Mouse (Mus musculus) left cerebral cortex, adult 2 months (tissue): ENCODE measurements at regions not wholly inside any gene's neighbourhood (a gene's known extent, or its start where the extent isn't known, plus 50 kb on each side); places are given as distances from the start of the nearest gene placed in this dataset.

Source experiments
- DNase-seq, 2 experiments: peaks; one replicate each; pipeline ENCODE4 v3.0.0; 2021 to 2022; ENCODE audit warnings: low spot score in 2 of 2, mixed read lengths in 1 of 2; ENCODE audit errors: extremely low spot score in 1 of 2
- H3K27ac ChIP-seq: fragments of 200-600 bp; 2 replicates; pipeline ENCODE4 v1.8.1; 2022
- H3K4me3 ChIP-seq: fragments of 200-600 bp; 2 replicates; pipeline ENCODE4 v1.8.1; 2022
- CTCF ChIP-seq: fragments of 200-600 bp; IDR thresholded peaks from 2 replicates; pipeline ENCODE4 v1.8.1; 2022; ENCODE audit warnings: antibody characterized with exemption, mild to moderate bottlenecking, moderate library complexity
- intact Hi-C: fragments of 180-260 bp; cut with DNase I; formaldehyde crosslinking; loops from one replicate; pipeline ENCODE4 v1.15.1; 2025

DNA sequence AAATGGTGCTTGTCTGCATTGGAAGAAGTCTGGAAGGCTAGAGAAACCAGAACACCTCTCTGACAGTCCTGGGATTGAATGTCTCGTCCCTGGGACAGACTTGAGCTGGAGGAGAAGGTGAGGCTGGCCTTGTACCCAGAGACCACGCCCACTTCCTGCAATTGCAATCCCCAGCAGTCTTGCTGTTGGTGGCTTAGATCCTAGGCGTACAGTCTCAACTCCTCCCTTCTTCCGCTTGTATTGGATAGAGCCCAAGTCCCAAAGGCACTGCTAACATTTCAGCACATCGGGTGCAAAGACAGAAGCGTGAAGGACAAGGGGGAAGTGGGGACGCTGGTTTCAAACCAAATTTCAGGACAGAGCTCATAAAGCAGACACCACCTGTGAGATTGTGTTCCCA, 94.1 kb upstream of the Atxn1 start:
- Histone ChIP-seq H3K27ac (no peak overlapping the region), H3K4me3 (no peak overlapping the region)
- TF ChIP-seq CTCF = no peak
- intact Hi-C loops = no loop called here
- no peak for DNase-seq

DNA sequence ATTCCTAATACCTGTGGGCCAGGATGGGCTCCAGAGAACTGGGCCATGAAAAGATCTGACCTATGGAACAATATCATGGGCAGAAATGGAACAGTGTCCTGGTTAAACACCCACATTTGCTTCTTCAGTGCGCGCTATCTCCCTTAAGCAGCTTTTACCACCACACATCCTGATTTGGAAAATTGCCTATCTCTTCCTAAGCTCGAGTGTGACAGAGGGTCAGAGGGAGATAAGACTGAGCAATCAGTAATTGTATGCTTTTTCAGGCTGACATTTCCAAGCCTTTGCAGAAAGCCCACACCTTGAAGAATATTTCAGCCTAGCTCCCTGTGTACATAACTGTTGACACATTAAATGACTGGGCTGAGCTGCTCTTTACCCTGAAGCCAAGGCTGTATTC, 93.5 kb upstream of the Atxn1 start:
- intact Hi-C loops = no loop called here
- Histone ChIP-seq H3K27ac (no peak overlapping the region), H3K4me3 (no peak overlapping the region)
- DNase-seq = no peak
- TF ChIP-seq CTCF = no peak

DNA sequence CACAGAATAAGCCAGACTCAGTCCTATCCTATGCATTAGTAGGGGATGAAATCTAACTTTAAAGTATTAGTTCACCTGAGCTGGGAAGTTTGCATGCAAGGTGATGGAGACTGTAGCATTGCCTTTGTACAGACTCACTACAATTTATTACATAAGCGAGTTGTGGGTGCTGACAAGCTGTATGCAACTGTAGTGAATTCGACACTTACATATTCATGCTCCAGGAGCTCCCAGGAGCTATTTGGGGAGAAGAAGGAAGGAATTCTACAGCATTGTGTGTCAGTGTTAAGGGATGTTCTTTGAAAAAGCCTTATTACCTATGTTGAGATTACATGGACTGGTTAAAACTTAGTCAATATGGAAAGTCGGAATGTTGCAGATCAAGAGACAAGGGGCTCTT, 90.6 kb upstream of the Atxn1 start:
- Histone ChIP-seq H3K4me3 (no peak overlapping the region), H3K27ac (peak overlapping the region; percentile 54; the same call in 1 of the 2 replicates)
- no peak for DNase-seq
- intact Hi-C loops = no loop called here
- no peak for TF ChIP-seq CTCF

DNA sequence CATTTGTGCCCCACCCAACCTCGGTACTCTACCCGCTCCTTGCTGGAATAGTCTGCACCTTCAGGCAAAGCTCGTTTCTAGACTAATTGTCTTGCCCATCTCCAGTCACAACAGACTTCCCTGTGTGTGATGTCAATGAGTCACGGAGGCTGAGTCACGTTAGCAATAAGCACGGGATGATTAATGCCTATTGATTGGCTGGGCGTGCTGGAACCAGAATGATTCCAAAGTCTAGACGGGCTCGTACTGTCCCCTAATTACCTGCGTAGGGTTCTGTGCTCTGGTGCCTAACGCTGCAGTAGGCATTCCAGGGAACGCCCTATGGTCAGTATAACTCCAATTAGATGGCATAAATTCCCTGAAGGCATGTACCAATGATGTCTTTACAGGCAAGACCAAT, 78.8 kb upstream of the Atxn1 start:
- intact Hi-C loops = loop anchor here (2.0 kb wide), 2 partner anchors 55 to 79 kb away; partner anchors contain the start of gene Atxn1
- Histone ChIP-seq H3K4me3 (no peak overlapping the region), H3K27ac (peak overlapping the region; percentile 82)
- peak; percentile 38 to 45 for DNase-seq
- TF ChIP-seq CTCF = no peak

DNA sequence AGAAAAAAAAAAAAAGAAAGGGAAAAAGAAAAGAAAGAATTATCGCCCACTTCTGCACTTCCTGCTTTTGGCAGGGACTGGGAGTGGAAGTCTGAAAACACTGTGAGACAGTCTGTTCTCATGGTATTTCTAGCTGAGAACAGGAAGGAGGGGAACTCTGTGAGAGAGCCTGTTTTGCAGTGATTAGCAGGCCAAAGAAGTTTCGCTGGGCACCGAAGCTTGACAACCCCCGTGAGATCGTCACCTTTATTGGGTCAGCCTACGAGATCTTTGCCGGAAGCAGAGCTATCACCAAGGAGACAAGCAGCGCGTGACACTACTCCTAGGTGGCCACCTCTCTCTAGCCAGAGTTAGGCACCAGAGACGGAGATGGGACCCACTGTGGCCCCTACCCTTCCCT, 78.2 kb upstream of the Atxn1 start:
- Histone ChIP-seq H3K4me3 (peak overlapping the region; percentile 26; the same call in 1 of the 2 replicates), H3K27ac (peak overlapping the region; percentile 82)

DNA sequence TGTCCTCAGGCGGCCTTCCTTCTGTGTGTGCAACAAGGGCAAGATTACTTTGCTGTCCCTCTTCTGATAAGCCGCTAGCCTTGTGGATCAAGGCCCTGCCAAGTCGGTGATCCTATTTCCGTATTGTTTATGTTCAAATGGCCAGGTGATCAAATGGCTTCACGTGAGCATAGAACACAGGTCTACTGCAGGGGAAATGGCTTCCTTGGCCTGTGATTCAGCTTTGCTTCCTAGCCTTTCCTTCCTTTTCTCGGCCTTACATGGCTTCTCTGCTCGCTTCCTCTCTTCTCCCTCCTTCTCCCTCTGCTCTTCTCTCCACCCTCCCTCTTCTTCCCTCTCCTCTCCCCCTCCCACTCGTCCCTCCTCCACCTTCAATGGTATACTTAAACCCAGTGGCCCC, 77.4 kb upstream of the Atxn1 start:
- TF ChIP-seq CTCF = no peak
- intact Hi-C loops = loop anchor here (2.0 kb wide), 2 partner anchors 57 to 77 kb away; partner anchors contain the start of gene Atxn1
- DNase-seq = no peak
- Histone ChIP-seq H3K4me3 (no peak overlapping the region), H3K27ac (peak overlapping the region; percentile 57; the same call in 1 of the 2 replicates)

More for the DNA sequence above, 78.2 kb upstream of the Atxn1 start:
- TF ChIP-seq CTCF = no peak
- peak in 1 of 2 experiments; percentile 36 for DNase-seq
- intact Hi-C loops = loop anchor here (2.0 kb wide), 2 partner anchors 56 to 78 kb away; partner anchors contain the start of gene Atxn1

DNA sequence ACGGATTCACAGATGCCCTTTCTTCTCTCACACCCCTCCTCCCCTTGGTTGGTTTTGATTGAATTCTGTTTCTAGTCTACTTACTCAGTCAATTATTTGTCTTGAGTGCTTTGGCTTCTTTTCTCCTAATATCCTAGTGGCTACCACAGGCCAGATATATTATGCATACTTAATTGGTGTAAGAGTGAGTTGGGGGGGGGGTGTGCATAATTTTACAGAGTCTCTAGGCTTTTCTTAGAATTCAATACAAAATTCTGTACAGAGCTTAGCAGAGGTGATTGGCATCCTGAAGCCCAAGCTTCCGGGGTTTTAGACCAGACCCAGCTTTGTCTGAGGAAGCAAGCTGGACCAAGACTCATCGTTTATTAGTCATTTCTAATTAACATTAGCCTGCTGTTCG, 76.7 kb upstream of the Atxn1 start:
- no peak for TF ChIP-seq CTCF
- no peak for DNase-seq
- intact Hi-C loops = no loop called here
- H3K27ac ChIP-seq = no peak overlapping the region; the same call in 1 of the 2 replicates
- no peak overlapping the region for H3K4me3 ChIP-seq

DNA sequence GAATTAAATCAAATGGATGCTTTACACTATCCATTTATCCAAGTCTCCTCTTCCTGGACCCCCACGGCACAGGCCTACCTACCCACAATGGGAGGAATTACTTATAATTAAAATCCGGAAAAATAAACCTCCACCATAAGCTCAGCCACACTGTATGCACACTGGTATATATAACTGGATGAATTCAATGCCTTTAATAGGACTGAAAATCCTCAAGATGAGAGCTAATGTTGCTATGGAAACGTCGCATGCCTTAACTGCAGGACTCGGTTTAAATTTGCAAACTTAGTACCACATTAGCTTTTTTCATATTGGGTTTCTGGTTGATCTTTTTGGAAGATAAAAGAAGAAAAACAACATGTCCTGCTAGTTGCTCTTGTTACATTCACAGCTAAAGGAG, 75.3 kb upstream of the Atxn1 start:
- intact Hi-C loops = no loop called here
- TF ChIP-seq CTCF = no peak

DNA sequence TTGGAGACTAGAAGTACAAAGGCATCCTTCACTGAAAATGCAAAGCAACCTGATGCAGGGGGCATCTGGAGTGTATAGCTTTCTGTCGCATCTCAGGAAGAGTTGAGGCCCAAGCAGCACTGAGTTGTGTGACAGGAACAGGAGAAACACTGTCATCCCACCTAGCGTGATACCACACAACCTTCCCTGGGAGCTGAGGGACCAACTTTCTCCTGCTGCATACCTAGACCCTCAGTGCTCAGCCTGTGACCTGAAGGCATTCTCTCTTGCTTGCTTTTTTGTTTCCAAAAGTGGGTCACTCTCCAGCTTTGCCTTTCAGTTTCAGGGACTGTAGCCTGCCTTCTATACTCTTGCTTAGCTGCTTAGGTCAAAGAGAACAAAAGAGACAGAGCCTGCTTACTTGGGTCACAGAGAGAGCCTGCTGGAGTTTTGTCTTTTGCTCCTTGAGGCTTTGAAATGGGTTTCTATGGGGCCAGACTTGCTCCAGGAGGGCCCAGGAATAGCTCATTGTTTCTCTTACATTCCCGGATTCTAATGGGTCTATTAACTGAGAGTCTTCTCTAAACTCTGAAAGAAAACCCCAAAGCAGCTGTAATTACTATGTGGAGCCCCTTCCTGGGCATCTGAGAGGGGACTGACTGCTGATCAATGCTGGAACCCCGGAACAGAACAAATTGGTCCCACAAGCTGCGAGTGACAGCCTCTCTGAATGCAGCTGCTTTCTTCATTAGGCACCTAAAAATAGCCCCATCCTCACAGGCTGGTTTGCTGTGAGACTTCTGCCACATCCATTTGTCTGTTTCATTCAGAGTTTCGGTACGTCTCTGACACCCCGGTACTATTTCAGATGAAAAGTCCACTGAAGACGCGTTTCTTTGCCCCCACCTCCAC, 73.9 kb upstream of the Atxn1 start:
- intact Hi-C loops = no loop called here
- DNase-seq = no peak
- Histone ChIP-seq H3K4me3 (no peak overlapping the region), H3K27ac (peak overlapping the region; percentile 50)
- no peak for TF ChIP-seq CTCF

More for the DNA sequence above, 75.3 kb upstream of the Atxn1 start:
- DNase-seq = no peak
- no peak overlapping the region for H3K4me3 ChIP-seq
- H3K27ac ChIP-seq = peak overlapping the region; percentile 44; the same call in 1 of the 2 replicates

DNA sequence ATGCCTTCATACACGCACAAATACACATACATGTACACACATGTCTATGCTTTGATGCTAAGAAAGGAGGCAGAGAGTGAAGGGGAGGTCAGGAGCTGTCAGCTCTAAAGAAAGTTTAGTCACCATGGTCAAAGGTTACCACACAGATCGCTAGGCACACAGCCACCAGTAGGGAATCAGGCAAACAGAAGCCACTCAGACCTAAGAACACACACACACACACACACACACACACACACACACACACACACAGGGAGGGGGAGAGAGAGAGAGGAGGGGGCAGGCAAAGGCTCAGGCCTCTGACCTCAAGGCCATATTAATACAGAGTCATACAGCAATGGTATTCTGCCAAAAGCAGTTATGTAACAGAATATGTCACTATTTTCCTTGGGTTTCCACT, 67.5 kb upstream of the Atxn1 start:
- DNase-seq = no peak
- no peak for TF ChIP-seq CTCF
- Histone ChIP-seq H3K27ac (no peak overlapping the region), H3K4me3 (no peak overlapping the region)
- intact Hi-C loops = no loop called here

DNA sequence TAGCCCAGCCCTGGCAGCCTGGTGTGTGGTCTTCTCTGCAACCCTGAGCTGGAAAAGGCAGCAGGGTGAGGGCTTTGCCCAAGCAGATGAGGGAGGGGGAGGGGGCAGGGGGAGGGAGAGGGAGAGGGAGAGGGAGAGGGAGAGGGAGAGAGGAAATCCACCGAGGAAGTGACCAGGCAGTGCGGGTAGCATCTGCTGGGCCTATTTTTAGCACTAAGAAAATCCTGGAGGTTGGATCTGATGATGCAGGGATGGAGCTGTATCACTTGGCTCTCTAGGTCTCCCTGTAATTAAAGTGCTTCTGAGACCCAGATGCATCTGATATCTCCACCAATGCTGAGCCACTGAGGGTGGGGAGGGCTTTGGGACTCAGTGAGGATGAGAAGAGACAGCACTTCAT, 61.2 kb upstream of the Atxn1 start:
- intact Hi-C loops = no loop called here
- Histone ChIP-seq H3K4me3 (no peak overlapping the region), H3K27ac (no peak overlapping the region)
- no peak for DNase-seq
- TF ChIP-seq CTCF = no peak

DNA sequence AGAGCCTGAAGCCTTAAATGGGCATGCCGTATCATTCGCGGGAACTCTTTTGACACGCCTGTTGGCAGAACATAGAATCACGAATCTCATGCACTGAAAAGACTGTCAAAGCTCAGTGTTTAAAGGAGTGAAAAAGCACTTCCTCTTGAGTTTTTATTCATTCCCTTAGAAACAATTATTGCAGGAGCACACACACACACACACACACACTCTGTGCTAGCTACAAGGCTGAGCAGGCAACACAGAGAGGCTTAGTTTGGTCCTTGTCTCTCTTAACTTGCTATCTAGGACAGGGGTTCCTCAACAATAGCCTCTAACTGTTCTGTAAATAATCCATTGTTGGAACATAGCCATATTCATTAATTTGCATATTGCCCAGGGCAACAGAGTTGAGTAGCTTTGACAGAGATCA, 58.8 kb upstream of the Atxn1 start:
- intact Hi-C loops = no loop called here
- Histone ChIP-seq H3K4me3 (no peak overlapping the region), H3K27ac (no peak overlapping the region)
- no peak for TF ChIP-seq CTCF
- no peak for DNase-seq
